Mouse (Mus musculus) thymus, adult 2 months (tissue): ENCODE measurements around the gene Mon2.

Experiments used
- CTCF ChIP-seq: fragments of 200-500 bp; IDR thresholded peaks from 2 replicates; pipeline ENCODE4 v1.5.1; 2012; ENCODE audit warnings: mild to moderate bottlenecking, control low read depth, low read length, moderate library complexity, borderline replicate concordance; ENCODE audit not compliant: control insufficient read depth, poor library complexity, insufficient read depth; ENCODE audit errors: extremely low read depth
- POLR2A ChIP-seq: fragments of 200-500 bp; IDR thresholded peaks from 2 replicates; pipeline ENCODE4 v1.6.1; 2012; ENCODE audit warnings: mild to moderate bottlenecking, low read length, control low read depth, moderate library complexity; ENCODE audit not compliant: control insufficient read depth, poor library complexity, insufficient read depth; ENCODE audit errors: extremely low read depth

GRCm38 (mm10) chr10:122958699-122959098 lies 117.6 kb downstream of the Mon2 start:
- no peak for TF ChIP-seq CTCF
- TF ChIP-seq POLR2A: no peak
